Mouse (Mus musculus) kidney, adult 2 months (tissue): ENCODE results near the gene Gm21860. TPM values are rescaled to one million over a fixed set of nuclear protein-coding genes. Genes with fewer than 3 reads are reported as not detected.
"Not testable (repeated sequence)": the region's sequence is repeated elsewhere in the genome, so short reads cannot be mapped to it uniquely, and the experiment has no call there.

Experiments used
- DNase-seq: peaks from one replicate; pipeline ENCODE4 v3.0.0; 2021
- H3K27ac ChIP-seq: fragments of 200-500 bp; 2 replicates; pipeline ENCODE4 v1.5.1; 2012; ENCODE audit warnings: low read depth, low read length, control low read depth, inconsistent platforms; ENCODE audit not compliant: insufficient read depth
- H3K27me3 ChIP-seq: fragments of 200-500 bp; replicated peaks from 2 replicates; pipeline ENCODE4 v1.6.1; 2012; ENCODE audit warnings: mild to moderate bottlenecking, moderate library complexity, low read length, inconsistent platforms; ENCODE audit not compliant: control insufficient read depth, insufficient read depth
- H3K36me3 ChIP-seq: fragments of 200-500 bp; 2 replicates; pipeline ENCODE4 v1.6.1; 2012; ENCODE audit warnings: mild to moderate bottlenecking, moderate library complexity, low read length, inconsistent platforms; ENCODE audit not compliant: control insufficient read depth, insufficient read depth
- H3K4me1 ChIP-seq: fragments of 200-500 bp; 2 replicates; pipeline ENCODE4 v1.6.1; 2011; ENCODE audit warnings: low read length; ENCODE audit not compliant: control insufficient read depth, insufficient read depth
- H3K4me3 ChIP-seq: fragments of 200-500 bp; 2 replicates; pipeline ENCODE4 v1.5.1; 2011; ENCODE audit warnings: mild to moderate bottlenecking, low read depth, low read length, control low read depth; ENCODE audit not compliant: insufficient read depth
- CTCF ChIP-seq: fragments of 200-500 bp; conservative IDR thresholded peaks from 2 replicates; pipeline ENCODE4 v1.5.1; 2011; ENCODE audit warnings: low read depth, mild to moderate bottlenecking, control low read depth, low read length, moderate library complexity, mixed read lengths; ENCODE audit not compliant: insufficient read depth, insufficient read length
- POLR2A ChIP-seq: fragments of 200-500 bp; IDR thresholded peaks from one replicate; pipeline ENCODE4 v1.6.1; 2011; ENCODE audit warnings: low read depth, low read length, control low read depth
- WGBS: fragments of 180-500 bp; shearing (Covaris S2); methylation state at CpG from one replicate; pipeline ENCODE4 v1.1.7; 2018; 5-methylcytosine and 5-hydroxymethylcytosine counted together
- polyA plus RNA-seq: library from polyadenylated mRNA; depleted of rRNA; stranded (reverse); fragments of >200 nt; gene quantifications from 2 replicates; pipeline ENCODE4 v1.2.3, GENCODE M21; 2012; rRNA removed

The Gm21860 gene
- polyA plus RNA-seq, result not detected in 2 replicates

DNA sequence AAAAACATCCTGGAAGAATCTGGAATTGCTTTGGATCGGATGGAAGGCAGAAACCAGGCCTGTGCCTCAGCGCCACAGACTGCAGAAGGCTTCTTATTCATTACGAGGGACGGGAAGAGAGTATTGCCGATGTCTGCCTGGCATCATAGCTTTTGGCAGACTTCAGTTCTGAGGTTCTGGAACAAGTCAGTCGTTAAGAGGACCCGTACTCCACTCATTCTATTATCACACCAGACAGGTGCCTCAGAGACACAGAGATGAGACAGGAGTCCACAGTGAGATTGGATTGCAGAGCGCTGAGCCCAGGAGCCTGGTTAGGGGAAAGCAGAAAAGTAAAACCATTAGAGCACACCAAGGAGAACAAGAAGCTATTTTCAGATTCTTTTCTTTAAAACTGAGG is at the start of gene Gm21860:
Gm21860 (minus strand) TSS at position 101 of the 400 bp plus-strand sequence.
- not testable (repeated sequence) for H3K4me3 ChIP-seq

DNA sequence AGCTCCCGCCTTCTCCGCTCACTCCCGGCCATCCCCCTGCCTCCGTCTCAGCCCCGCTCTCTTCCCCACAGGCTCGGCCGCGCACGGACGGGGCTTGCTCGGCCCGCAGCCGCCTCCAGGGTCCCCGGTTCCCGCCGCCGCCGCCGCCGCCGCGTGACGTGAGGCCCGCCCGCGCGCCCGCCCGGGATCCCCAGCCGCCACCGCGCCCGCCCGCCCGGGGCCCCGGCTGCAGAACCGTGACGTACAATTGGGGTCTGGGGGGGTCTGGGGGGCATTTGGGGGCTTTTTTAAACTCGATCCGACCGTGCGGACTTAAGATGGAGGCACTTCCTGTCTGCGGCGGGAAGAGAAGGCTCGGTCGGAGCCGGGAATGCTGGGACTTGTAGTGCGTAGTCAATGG is 29.8 kb upstream of the Gm21860 start, which contains the start of gene Gm47283:
Gm47283 (plus strand) TSS at position 301 of the 400 bp plus-strand sequence.
- WGBS, result no CpG with 5 or more reads among the region's 48 CpGs
- H3K36me3 ChIP-seq, DNase-seq, H3K27ac ChIP-seq, H3K27me3 ChIP-seq, H3K4me3 ChIP-seq, H3K4me1 ChIP-seq: not testable (repeated sequence)

More for the DNA sequence above, at the start of gene Gm21860:
- H3K4me1 ChIP-seq, H3K27me3 ChIP-seq, H3K36me3 ChIP-seq, DNase-seq, H3K27ac ChIP-seq: not testable (repeated sequence)
- WGBS, result no CpG with 5 or more reads among the region's 8 CpGs

DNA sequence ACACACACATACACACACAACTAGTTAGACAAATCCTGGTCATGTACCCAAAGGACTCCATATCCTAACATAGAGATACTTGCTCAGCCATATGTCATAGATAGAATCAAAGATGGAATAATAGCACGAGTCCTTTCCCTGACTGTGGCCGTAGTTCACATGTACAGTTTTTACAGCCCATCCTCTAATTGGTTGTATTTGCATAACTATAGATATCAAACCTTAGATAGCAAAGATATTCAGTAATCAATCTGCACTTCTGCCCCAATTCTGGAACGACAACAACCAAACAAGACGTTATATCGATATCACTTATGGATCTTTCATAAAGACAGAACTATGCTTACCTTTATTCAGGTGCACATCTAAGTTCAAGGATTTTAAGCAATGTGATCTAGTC is 9.4 kb downstream of the Gm21860 start:
- DNase-seq, H3K36me3 ChIP-seq, H3K4me3 ChIP-seq, H3K4me1 ChIP-seq, H3K27ac ChIP-seq, H3K27me3 ChIP-seq: not testable (repeated sequence)
- 95% methylated on average over 5 of the region's 5 CpGs for WGBS

DNA sequence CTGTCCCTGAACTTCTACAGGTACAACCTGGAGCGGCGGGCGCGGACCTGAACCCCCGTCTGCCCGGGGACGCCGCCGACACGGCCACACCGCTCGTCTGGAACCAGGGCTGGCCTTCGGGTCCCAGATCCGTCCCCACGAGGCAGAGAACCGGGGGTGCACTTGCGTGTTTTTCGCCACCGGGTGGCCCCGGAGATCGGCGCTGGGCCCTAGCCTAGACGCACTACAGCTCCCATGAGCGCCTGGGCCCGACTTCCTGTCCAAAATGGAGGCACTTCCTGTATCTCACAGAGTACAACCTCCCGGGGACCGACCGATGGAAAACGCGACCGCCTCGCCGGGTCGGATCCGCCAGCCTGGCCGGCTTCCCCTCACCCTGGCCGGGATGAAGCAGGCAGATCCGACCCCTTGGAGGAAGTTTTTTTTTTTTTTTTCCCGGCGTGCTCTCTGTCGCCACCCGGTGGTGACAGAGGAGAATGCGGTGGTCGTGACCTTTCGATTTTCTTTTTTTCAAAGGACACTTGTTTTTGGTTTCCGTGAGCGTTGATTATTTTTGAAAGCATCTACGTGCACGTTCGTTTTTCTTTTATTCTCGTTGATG is 10.1 kb downstream of the Gm21860 start:
- not testable (repeated sequence) for H3K27ac ChIP-seq
- peak; percentile 94 for DNase-seq

DNA sequence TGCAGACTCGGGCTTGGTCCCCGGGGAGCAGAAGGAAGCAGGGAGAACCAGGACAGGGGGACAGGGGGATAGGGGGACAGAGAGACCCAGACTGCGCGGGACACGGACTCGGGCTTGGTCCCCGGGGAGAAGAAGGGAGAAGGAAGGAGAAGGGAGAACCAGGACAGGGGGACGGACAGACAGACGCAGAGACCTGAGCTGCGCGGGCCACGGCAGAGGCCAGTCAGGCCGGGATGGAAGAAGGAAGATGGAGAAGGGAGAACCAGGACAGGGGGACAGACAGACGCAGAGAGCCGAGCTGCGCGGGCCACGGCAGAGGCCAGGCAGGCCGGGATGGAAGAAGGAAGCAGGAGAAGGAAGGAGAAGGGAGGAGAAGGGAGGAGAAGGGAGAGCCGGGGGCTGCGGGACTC is 10.8 kb downstream of the Gm21860 start:
- peaks cover 18% of the 10 kb centered on the region; the same call in 1 of the 2 replicates for H3K36me3 ChIP-seq
- no peak for TF ChIP-seq CTCF
- no peak for TF ChIP-seq POLR2A
- H3K4me3 ChIP-seq, result peak overlapping the region; percentile 35; the same call in 1 of the 2 replicates
- no peak overlapping the region for H3K27ac ChIP-seq
- 60% methylated on average over 6 of the region's 21 CpGs for WGBS
- H3K4me1 ChIP-seq, result no peaks in the 10 kb centered on the region
- DNase-seq, result no peak
- no peaks in the 10 kb centered on the region; the same call in 1 of the 2 replicates for H3K27me3 ChIP-seq

More for the DNA sequence above, 10.1 kb downstream of the Gm21860 start:
- not testable (repeated sequence) for H3K27me3 ChIP-seq, H3K4me1 ChIP-seq
- 85% methylated on average over 51 of the region's 51 CpGs for WGBS
- Histone ChIP-seq H3K36me3 (peaks cover 13% of the 10 kb centered on the region; the same call in 1 of the 2 replicates), H3K4me3 (peak overlapping the region; percentile 35; the same call in 1 of the 2 replicates)

DNA sequence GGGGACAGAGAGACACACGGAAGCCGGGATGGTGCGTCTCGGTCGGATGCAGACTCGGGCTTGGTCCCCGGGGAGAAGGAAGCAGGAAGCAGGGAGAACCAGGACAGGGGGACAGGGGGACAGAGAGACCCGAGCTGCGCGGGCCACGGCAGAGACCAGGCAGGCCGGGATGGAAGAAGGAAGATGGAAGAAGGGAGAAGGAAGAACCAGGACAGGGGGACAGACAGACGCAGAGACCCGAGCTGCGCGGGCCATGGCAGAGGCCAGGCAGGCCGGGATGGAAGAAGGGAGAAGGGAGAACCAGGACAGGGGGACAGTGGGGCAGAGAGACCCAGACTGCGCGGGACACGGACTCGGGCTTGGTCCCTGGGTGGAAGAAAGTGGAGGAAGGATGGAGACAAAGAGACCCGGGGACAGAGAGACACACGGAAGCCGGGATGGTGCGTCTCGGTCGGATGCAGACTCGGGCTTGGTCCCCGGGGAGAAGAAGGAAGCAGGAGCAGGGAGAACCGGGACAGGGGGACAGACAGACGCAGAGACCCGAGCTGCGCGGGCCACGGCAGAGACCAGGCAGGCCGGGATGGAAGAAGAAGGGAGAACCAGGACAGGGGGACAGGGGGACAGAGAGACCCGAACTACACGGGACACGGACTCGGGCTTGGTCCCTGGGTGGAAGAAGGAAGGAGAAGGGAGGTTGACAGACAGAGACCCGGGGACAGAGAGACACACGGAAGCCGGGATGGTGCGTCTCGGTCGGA is 11.4 kb downstream of the Gm21860 start:
- peak; percentile 13 for DNase-seq

DNA sequence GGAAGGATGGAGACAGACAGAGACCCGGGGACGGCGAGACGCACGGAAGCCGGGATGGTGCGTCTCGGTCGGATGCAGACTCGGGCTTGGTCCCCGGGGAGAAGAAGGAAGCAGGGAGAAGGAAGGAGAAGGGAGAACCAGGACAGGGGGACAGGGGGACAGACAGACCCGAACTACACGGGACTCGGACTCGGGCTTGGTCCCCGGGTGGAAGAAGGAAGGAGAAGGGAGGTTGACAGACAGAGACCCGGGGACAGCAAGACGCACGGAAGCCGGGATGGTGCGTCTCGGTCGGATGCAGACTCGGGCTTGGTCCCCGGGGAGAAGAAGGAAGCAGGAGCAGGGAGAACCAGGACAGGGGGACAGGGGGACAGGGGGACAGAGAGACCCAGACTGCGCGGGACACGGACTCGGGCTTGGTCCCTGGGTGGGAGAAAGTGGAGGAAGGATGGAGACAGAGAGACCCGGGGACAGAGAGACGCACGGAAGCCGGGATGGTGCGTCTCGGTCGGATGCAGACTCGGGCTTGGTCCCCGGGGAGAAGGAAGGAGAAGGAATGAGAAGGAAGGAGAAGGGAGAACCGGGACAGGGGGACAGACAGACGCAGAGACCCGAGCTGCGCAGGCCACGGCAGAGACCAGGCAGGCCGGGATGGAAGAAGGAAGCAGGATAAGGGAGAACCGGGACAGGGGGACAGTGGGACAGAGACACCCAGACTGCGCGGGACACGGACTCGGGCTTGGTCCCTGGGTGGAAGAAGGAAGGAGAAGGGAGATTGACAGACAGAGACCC is 12.2 kb downstream of the Gm21860 start:
- not testable (repeated sequence) for H3K27ac ChIP-seq, H3K27me3 ChIP-seq, H3K4me1 ChIP-seq, H3K4me3 ChIP-seq, DNase-seq
- H3K36me3 ChIP-seq, result peaks cover 18% of the 10 kb centered on the region; the same call in 1 of the 2 replicates
- 91% methylated on average over 49 of the region's 49 CpGs for WGBS

More for the DNA sequence above, 11.4 kb downstream of the Gm21860 start:
- H3K4me3 ChIP-seq, H3K27ac ChIP-seq, H3K4me1 ChIP-seq, H3K27me3 ChIP-seq: not testable (repeated sequence)
- H3K36me3 ChIP-seq, result peaks cover 18% of the 10 kb centered on the region; the same call in 1 of the 2 replicates
- WGBS, result 85% methylated on average over 44 of the region's 46 CpGs

DNA sequence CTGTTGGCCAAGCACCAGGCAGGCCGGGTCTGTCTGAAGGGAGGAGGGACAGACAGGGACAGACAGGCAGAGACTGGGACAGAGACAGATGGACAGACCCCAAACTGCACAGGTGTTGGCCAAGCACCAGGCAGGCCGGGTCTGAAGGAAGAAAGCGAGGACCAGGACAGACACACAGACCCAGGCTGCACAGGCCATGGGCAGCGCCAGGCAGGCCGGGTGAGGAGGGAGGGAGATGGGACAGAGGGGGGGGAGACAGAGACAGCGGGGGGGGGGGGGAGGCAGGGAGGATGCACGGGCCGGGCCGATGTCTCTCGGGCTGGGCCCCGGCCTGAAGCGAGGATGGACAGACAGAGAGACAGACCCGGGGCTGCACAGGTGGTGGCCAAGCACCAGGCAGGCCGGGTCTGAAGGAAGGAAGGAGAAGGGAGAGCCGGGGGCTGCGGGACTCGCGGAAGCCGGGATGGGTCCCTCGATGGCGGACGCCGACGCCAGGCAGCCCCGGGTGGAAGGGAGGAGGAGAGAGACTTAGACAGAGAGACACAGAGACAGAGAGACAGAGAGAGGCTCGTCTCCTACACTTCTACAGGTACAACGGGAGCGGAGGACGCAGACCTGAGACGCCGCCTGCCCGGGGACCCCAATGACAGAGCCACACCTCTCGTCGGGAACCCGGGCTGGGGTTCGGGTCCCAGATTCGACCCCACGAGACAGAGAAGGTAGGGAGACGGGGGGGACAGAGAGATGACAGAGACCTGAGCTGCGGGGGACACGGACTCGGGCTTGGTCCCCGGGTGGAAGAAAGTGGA is 13.0 kb downstream of the Gm21860 start:
- 88% methylated on average over 43 of the region's 43 CpGs for WGBS
- DNase-seq, result peak; percentile 29
- not testable (repeated sequence) for H3K27ac ChIP-seq

DNA sequence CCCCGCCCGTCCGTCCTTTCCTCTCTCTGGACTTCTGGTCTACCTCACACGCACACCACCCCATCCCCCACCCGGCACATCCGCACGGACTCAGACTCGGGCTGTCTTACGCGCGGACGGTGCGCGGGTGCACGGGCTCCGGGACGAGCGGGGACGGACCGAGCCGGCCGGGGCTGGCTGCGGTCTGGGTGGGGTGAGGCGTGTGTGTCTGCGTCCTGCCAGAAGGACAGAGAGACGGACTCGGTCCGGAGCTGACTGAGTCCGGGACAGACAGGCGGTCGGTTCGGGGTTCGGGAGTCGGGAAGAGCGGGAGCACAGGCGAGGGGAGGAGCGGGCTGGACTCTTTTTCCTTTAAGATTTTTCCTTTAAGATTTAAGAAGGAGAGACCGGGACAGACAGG is 13.6 kb downstream of the Gm21860 start:
- 87% methylated on average over 38 of the region's 38 CpGs for WGBS
- H3K27ac ChIP-seq, H3K4me3 ChIP-seq, DNase-seq, H3K27me3 ChIP-seq, H3K4me1 ChIP-seq: not testable (repeated sequence)
- peaks cover 18% of the 10 kb centered on the region; the same call in 1 of the 2 replicates for H3K36me3 ChIP-seq

More for the DNA sequence above, 13.0 kb downstream of the Gm21860 start:
- not testable (repeated sequence) for H3K27me3 ChIP-seq, H3K4me3 ChIP-seq, H3K4me1 ChIP-seq
- peaks cover 18% of the 10 kb centered on the region; the same call in 1 of the 2 replicates for H3K36me3 ChIP-seq
